In the genomic region with DNA sequence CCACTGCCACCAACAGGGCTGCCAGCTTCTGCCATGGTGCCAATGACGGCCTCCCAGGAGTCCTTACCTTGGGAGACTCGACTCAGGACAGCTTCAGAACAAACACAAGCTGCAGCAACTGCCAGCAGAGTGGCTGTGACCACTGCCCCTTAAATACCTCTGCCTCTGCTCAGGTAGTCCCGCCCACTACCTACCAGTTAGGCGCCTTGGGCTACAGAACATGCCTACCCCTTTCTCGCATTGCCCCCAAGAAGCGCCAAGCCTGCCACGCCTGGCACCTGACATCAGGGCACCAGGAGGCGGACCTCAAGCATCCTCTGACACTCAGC, we compare ENCODE assay signal across 14 mouse cellular contexts. TPM values are rescaled to one million over a fixed set of nuclear protein-coding genes. Genes with fewer than 3 reads are reported as not detected.
DNase-seq lines count a peak whose midpoint lies in the region; ATAC-seq and TF ChIP-seq lines count a peak whose summit lies in the region.
"Not testable (repeated sequence)": the region's sequence is repeated elsewhere in the genome, so short reads cannot be mapped to it uniquely, and the experiment has no call there.
"Had no signal": no experiment of that assay in that cellular context is flagged by ENCODE, and none has a peak within 500 bp of the region (broad histone marks: within the 10 kb centered on the region; RNA-seq: fewer than 3 reads in every experiment).

A gene (minus strand): TSS at position 35 of the 329 bp plus-strand sequence.

- ATAC-seq in common myeloid progenitor, adult 5-6 weeks (replicated peaks; ENCODE audit: low read depth, poor library complexity, severe bottlenecking), result peak; percentile 10; the same call in 1 of the 2 replicates
- peak; percentile 54 for ATAC-seq in forebrain, embryonic 14.5 days
- peak; percentile 50 for ATAC-seq in heart, embryonic 15.5 days (replicated peaks; ENCODE audit: insufficient number of reproducible peaks, insufficient read depth, low FRiP score, low read depth)
- peak; percentile 59 for ATAC-seq in intestine, embryonic 16.5 days
- ATAC-seq in limb, embryonic 15.5 days (ENCODE audit: insufficient number of reproducible peaks, low FRiP score, low TSS enrichment, low read depth), result peak; percentile 59; the same call in 1 of the 2 replicates
- ATAC-seq in lung, postnatal 0 days, result peak; percentile 39
- peak; percentile 41 for ATAC-seq in neural tube, embryonic 11.5 days (ENCODE audit: insufficient read depth, low FRiP score, low TSS enrichment)

- not testable (repeated sequence) for H3K4me3 ChIP-seq in forebrain, embryonic 14.5 days (ENCODE audit: low read depth, low read length); heart, embryonic 15.5 days; intestine, embryonic 16.5 days (ENCODE audit: low read length); limb, embryonic 15.5 days; lung, postnatal 0 days (ENCODE audit: low read depth, low read length); neural tube, embryonic 11.5 days (ENCODE audit: low read depth, low read length)

- not testable (repeated sequence) for TF ChIP-seq EP300 in lung, postnatal 0 days (IDR thresholded peaks at IDR 0.05)

- not testable (repeated sequence) for TF ChIP-seq CTCF in lung, postnatal 0 days (IDR thresholded peaks at IDR 0.05)

- DNase-seq in forebrain, embryonic 14.5 days (ENCODE audit: low spot score); lung, postnatal 0 days (ENCODE audit: low spot score); neural tube, embryonic 11.5 days (ENCODE audit: low spot score): not testable (repeated sequence)
- peak; percentile 71 for DNase-seq in testis, postnatal 10 days (ENCODE audit: low spot score)

- H3K27ac ChIP-seq in forebrain, embryonic 14.5 days (ENCODE audit: low read depth, low read length); heart, embryonic 15.5 days; intestine, embryonic 16.5 days (ENCODE audit: low read length); limb, embryonic 15.5 days; lung, postnatal 0 days (ENCODE audit: low read length); neural tube, embryonic 11.5 days (ENCODE audit: low read depth, low read length): not testable (repeated sequence)

- WGBS in forebrain, embryonic 14.5 days, result 84% methylated on average over 6 of the region's 8 CpGs
- WGBS in heart, embryonic 15.5 days, result 62% methylated on average over 5 of the region's 8 CpGs
- WGBS in intestine, embryonic 16.5 days, result 82% methylated on average over 7 of the region's 8 CpGs
- 86% methylated on average over 8 of the region's 8 CpGs for WGBS in limb, embryonic 15.5 days
- WGBS in lung, postnatal 0 days, result 74% methylated on average over 4 of the region's 8 CpGs
- WGBS in neural tube, embryonic 11.5 days, result 88% methylated on average over 6 of the region's 8 CpGs

- not testable (repeated sequence) for H3K4me2 ChIP-seq in forebrain, embryonic 14.5 days (ENCODE audit: low read length); heart, embryonic 15.5 days; intestine, embryonic 16.5 days (ENCODE audit: low read depth, low read length); limb, embryonic 15.5 days; lung, postnatal 0 days (replicated peaks; ENCODE audit: low read depth, low read length); neural tube, embryonic 11.5 days (ENCODE audit: low read depth)

- not testable (repeated sequence) for H3K4me1 ChIP-seq in forebrain, embryonic 14.5 days (ENCODE audit: control insufficient read depth, insufficient read depth, low read length); heart, embryonic 15.5 days (replicated peaks); intestine, embryonic 16.5 days (ENCODE audit: control insufficient read depth, insufficient read depth, low read length); limb, embryonic 15.5 days; lung, postnatal 0 days (ENCODE audit: insufficient read depth, low read depth, low read length); neural tube, embryonic 11.5 days (ENCODE audit: control insufficient read depth, insufficient read depth, low read length)

- not testable (repeated sequence) for H3K9ac ChIP-seq in forebrain, embryonic 14.5 days (ENCODE audit: low read length); heart, embryonic 15.5 days; intestine, embryonic 16.5 days (ENCODE audit: low read depth, low read length); limb, embryonic 15.5 days; lung, postnatal 0 days (replicated peaks; ENCODE audit: low read depth); neural tube, embryonic 11.5 days (ENCODE audit: low read length)

- H3K36me3 ChIP-seq in forebrain, embryonic 14.5 days (ENCODE audit: control insufficient read depth, insufficient read depth, low read length); heart, embryonic 15.5 days; intestine, embryonic 16.5 days (ENCODE audit: control insufficient read depth, insufficient read depth, low read length); limb, embryonic 15.5 days; lung, postnatal 0 days (ENCODE audit: insufficient read depth, low read length); neural tube, embryonic 11.5 days (ENCODE audit: control insufficient read depth, insufficient read depth, low read length): not testable (repeated sequence)

- H3K9me3 ChIP-seq in forebrain, embryonic 14.5 days (replicated peaks; ENCODE audit: control insufficient read depth, low read length), result peaks cover 15% of the 10 kb centered on the region
- H3K9me3 ChIP-seq in heart, embryonic 15.5 days (replicated peaks), result peaks cover 14% of the 10 kb centered on the region
- peaks cover 13% of the 10 kb centered on the region for H3K9me3 ChIP-seq in intestine, embryonic 16.5 days (ENCODE audit: control insufficient read depth, low read length)
- peaks cover 14% of the 10 kb centered on the region for H3K9me3 ChIP-seq in limb, embryonic 15.5 days
- not testable (repeated sequence) for H3K9me3 ChIP-seq in lung, postnatal 0 days (ENCODE audit: low read length)
- H3K9me3 ChIP-seq in neural tube, embryonic 11.5 days (ENCODE audit: control insufficient read depth, low read length), result peaks cover 17% of the 10 kb centered on the region

- H3K27me3 ChIP-seq in forebrain, embryonic 14.5 days (replicated peaks; ENCODE audit: control insufficient read depth, insufficient read depth, low read length); heart, embryonic 15.5 days; intestine, embryonic 16.5 days (replicated peaks; ENCODE audit: control insufficient read depth, insufficient read depth, low read length); limb, embryonic 15.5 days; lung, postnatal 0 days (replicated peaks; ENCODE audit: insufficient read depth, low read length); neural tube, embryonic 11.5 days (ENCODE audit: control insufficient read depth, insufficient read depth, low read length): not testable (repeated sequence)

RNA-seq across cellular contexts. Expression of the gene that starts here (rescaled TPM):
- not detected in 2 replicates for total RNA-seq in common myeloid progenitor, adult 5-6 weeks (2017)
- polyA plus RNA-seq in forebrain, embryonic 14.5 days (2014; fragmentation: Nextera tagmentation; extraction: Ambion mirVana), result not detected in 2 replicates
- not detected in 2 replicates for polyA plus RNA-seq in heart, embryonic 15.5 days (2015; fragmentation: Nextera tagmentation; extraction: Ambion mirVana)
- polyA plus RNA-seq in intestine, embryonic 16.5 days (2015; fragmentation: Nextera tagmentation; extraction: Ambion mirVana), result not detected in 2 replicates
- polyA plus RNA-seq in limb, embryonic 15.5 days (2015; fragmentation: Nextera tagmentation; extraction: Ambion mirVana), result not detected in 2 replicates
- polyA plus RNA-seq in lung, postnatal 0 days (2015; fragmentation: Nextera tagmentation; extraction: Ambion mirVana), result not detected in 2 replicates
- not detected in 2 replicates for polyA plus RNA-seq in neural tube, embryonic 11.5 days (2014; fragmentation: Nextera tagmentation; extraction: Ambion mirVana)
- total RNA-seq: adrenal gland, postnatal 14 days; heart, adult 2 months; layer of hippocampus, postnatal 25 days; left cerebral cortex, postnatal 4 days had no signal
- polyA plus RNA-seq: heart, adult 2 months; hindbrain, embryonic 16.5 days; thymus, adult 2 months had no signal

Comparison
In these comparisons a context has a peak if more than half of its experiments do, and no peak if none do; other contexts are left out.
1. Peak in ATAC-seq in common myeloid progenitor, adult 5-6 weeks; RNA of the gene not detected or under 1 TPM.
2. Peak in ATAC-seq in forebrain, embryonic 14.5 days; RNA of the gene not detected or under 1 TPM.
3. Peak in ATAC-seq in heart, embryonic 15.5 days; RNA of the gene not detected or under 1 TPM.
4. Peak in ATAC-seq in intestine, embryonic 16.5 days; RNA of the gene not detected or under 1 TPM.
5. Peak in ATAC-seq in limb, embryonic 15.5 days; RNA of the gene not detected or under 1 TPM.
6. Peak in ATAC-seq in lung, postnatal 0 days; RNA of the gene not detected or under 1 TPM.
7. Peak in ATAC-seq in neural tube, embryonic 11.5 days; RNA of the gene not detected or under 1 TPM.